Mouse (Mus musculus): ENCODE measurements around the gene Itgam.

- TF ChIP-seq POLR2A (IDR thresholded peaks at IDR 0.05; ENCODE audit: control insufficient read depth, low read depth, low read length) (no peak), CTCF (IDR thresholded peaks at IDR 0.05; ENCODE audit: control insufficient read depth, insufficient read depth, insufficient replicate concordance, low read depth, low read length) (no peak)
Measured at GRCm38 (mm10) chr7:128128741-128129720, 66.6 kb downstream of the Itgam start, which contains the start of gene Itgax.

All from testis, adult 2 months (tissue).